Mouse (Mus musculus): ENCODE measurements at regions not wholly inside any gene's neighbourhood (a gene's known extent, or its start where the extent isn't known, plus 50 kb on each side); places are given as distances from the start of the nearest gene placed in this dataset.
A peak's percentile ranks its signal among the peaks of the same experiment; 100 is the strongest.

GRCm38 (mm10) chr12:44145321-44145720 is 64.8 kb downstream of the Dnajb9 start:
- DNase-seq, result no peak

- DNase-seq, result no peak
Measured at GRCm38 (mm10) chr12:44139026-44139425, 71.1 kb downstream of the Dnajb9 start.

GRCm38 (mm10) chr12:44128874-44129273 is 81.3 kb downstream of the Dnajb9 start:
- no peak for DNase-seq

- DNase-seq, result no peak
Measured at GRCm38 (mm10) chr12:44105085-44105484, 105.0 kb downstream of the Dnajb9 start.

- no peak for DNase-seq
Measured at GRCm38 (mm10) chr12:44099188-44099587, 110.9 kb downstream of the Dnajb9 start.

GRCm38 (mm10) chr12:44071766-44072165 is 138.4 kb downstream of the Dnajb9 start:
- no peak for DNase-seq

GRCm38 (mm10) chr12:44056493-44057163 is 153.5 kb downstream of the Dnajb9 start:
- no peak for DNase-seq

GRCm38 (mm10) chr12:44045806-44046205 is 164.3 kb downstream of the Dnajb9 start:
- DNase-seq, result no peak

- DNase-seq, result no peak
Measured at GRCm38 (mm10) chr12:44044388-44045105, 165.6 kb downstream of the Dnajb9 start.

GRCm38 (mm10) chr12:44006795-44007194 is 203.3 kb downstream of the Dnajb9 start:
- no peak for DNase-seq

- no peak for DNase-seq
Measured at GRCm38 (mm10) chr12:43983548-43983947, 226.6 kb downstream of the Dnajb9 start.

GRCm38 (mm10) chr12:43963973-43964372 is 246.2 kb downstream of the Dnajb9 start:
- DNase-seq, result no peak

GRCm38 (mm10) chr12:43962551-43963120 is 247.5 kb downstream of the Dnajb9 start:
- peak; percentile 5 for DNase-seq

GRCm38 (mm10) chr12:43924228-43924627 is 285.9 kb downstream of the Dnajb9 start:
- DNase-seq, result no peak

GRCm38 (mm10) chr12:43920396-43920795 is 289.7 kb downstream of the Dnajb9 start:
- no peak for DNase-seq

- DNase-seq, result no peak
Measured at GRCm38 (mm10) chr12:43919114-43919513, 291.0 kb downstream of the Dnajb9 start.

GRCm38 (mm10) chr12:43916779-43917178 is 293.3 kb downstream of the Dnajb9 start:
- no peak for DNase-seq

GRCm38 (mm10) chr12:43899273-43899672 is 310.9 kb downstream of the Dnajb9 start:
- DNase-seq, result no peak

GRCm38 (mm10) chr12:43885596-43885995 is 324.5 kb downstream of the Dnajb9 start:
- DNase-seq, result no peak

GRCm38 (mm10) chr12:43860479-43860878 is 349.6 kb downstream of the Dnajb9 start:
- DNase-seq, result no peak

GRCm38 (mm10) chr12:43856370-43856769 is 353.8 kb downstream of the Dnajb9 start:
- no peak for DNase-seq

- no peak for DNase-seq
Measured at GRCm38 (mm10) chr12:43852246-43852645, 357.9 kb downstream of the Dnajb9 start.

- no peak for DNase-seq
Measured at GRCm38 (mm10) chr12:43851264-43852009, 358.7 kb downstream of the Dnajb9 start.

Measured in right cerebral cortex, postnatal 14 days (tissue).